Mouse (Mus musculus): Measurements from ENCODE around the gene Bcl9.

DNA sequence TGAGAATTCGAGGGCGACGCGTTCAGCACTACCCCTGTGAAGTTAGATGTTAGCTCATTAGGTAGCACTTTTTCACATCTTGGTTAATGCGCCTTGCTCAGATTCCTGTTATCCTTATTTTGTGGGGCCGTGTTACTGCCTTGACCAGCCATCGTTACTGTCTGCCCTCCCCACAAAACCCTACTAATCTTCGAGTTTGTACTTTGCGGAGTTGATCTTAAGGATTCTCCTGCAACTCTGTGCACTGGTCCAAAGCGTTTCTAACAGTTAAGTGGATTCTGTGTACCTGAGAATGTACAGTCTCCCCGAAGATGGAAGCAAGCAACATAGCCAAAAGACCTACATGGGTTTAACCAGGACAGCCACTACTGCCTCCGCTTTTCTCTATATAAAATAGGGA is 69.3 kb downstream of the Bcl9 start:
- TF ChIP-seq CTCF (IDR thresholded peaks at IDR 0.05; ENCODE audit: borderline replicate concordance, control insufficient read depth, extremely low read depth, insufficient read depth, low read length, poor library complexity) = no peak
- no peak for TF ChIP-seq POLR2A (IDR thresholded peaks at IDR 0.05; ENCODE audit: control insufficient read depth, extremely low read depth, insufficient read depth, low read length, poor library complexity)

Data from thymus, adult 2 months (tissue).